Mouse (Mus musculus): ENCODE measurements around the gene Shank3. TPM values are rescaled to one million over a fixed set of nuclear protein-coding genes. Genes with fewer than 3 reads are reported as not detected.
A peak's percentile ranks its signal among the peaks of the same experiment; 100 is the strongest.

Gene Shank3
- polyA plus RNA-seq, 1 experiment from 2014 or later, result 3.5 TPM

- Histone ChIP-seq H3K27ac (ENCODE audit: low read depth, low read length) (no peak overlapping the region), H3K4me2 (replicated peaks; ENCODE audit: low read depth, low read length) (no peak overlapping the region), H3K9ac (ENCODE audit: low read depth, low read length) (no peak overlapping the region), H3K9me3 (ENCODE audit: control insufficient read depth, low read length) (no peaks in the 10 kb centered on the region), H3K36me3 (ENCODE audit: control insufficient read depth, insufficient read depth, low read length) (no peaks in the 10 kb centered on the region), H3K4me1 (replicated peaks; ENCODE audit: control insufficient read depth, insufficient read depth, low read length) (peaks cover 5% of the 10 kb centered on the region), H3K4me3 (ENCODE audit: low read depth, low read length) (no peak overlapping the region), H3K27me3 (ENCODE audit: control insufficient read depth, insufficient read depth, low read length) (no peaks in the 10 kb centered on the region)
- 5% methylated on average over 4 of the region's 4 CpGs for WGBS
- peak; percentile 85 for DNase-seq (ENCODE audit: low spot score)
- no peak for ATAC-seq (ENCODE audit: low FRiP score)
Measured at GRCm38 (mm10) chr15:89530336-89530735, 30.9 kb downstream of the Shank3 start.

- H3K9me3 ChIP-seq (ENCODE audit: control insufficient read depth, low read length), result no peaks in the 10 kb centered on the region
- no peak overlapping the region for H3K9ac ChIP-seq (ENCODE audit: low read depth, low read length)
- H3K4me3 ChIP-seq (ENCODE audit: low read depth, low read length), result no peak overlapping the region
- no peak for DNase-seq (ENCODE audit: low spot score)
- H3K27me3 ChIP-seq (ENCODE audit: control insufficient read depth, insufficient read depth, low read length), result no peaks in the 10 kb centered on the region
- H3K27ac ChIP-seq (ENCODE audit: low read depth, low read length), result no peak overlapping the region
- H3K36me3 ChIP-seq (ENCODE audit: control insufficient read depth, insufficient read depth, low read length), result no peaks in the 10 kb centered on the region
- no peak overlapping the region for H3K4me2 ChIP-seq (replicated peaks; ENCODE audit: low read depth, low read length)
- WGBS, result 85% methylated on average over 5 of the region's 5 CpGs
- H3K4me1 ChIP-seq (replicated peaks; ENCODE audit: control insufficient read depth, insufficient read depth, low read length), result peaks cover 5% of the 10 kb centered on the region
- ATAC-seq (ENCODE audit: low FRiP score), result no peak
Measured at GRCm38 (mm10) chr15:89531399-89531798, 32.0 kb downstream of the Shank3 start.

GRCm38 (mm10) chr15:89532026-89532923 lies 32.9 kb downstream of the Shank3 start:
- ATAC-seq (ENCODE audit: low FRiP score) (peak; percentile 85), DNase-seq (ENCODE audit: low spot score) (peak; percentile 84)
- peak overlapping the region; percentile 59; the same call in 1 of the 2 replicates for H3K27ac ChIP-seq (ENCODE audit: low read depth, low read length)
- peak overlapping the region; percentile 62 for H3K9ac ChIP-seq (ENCODE audit: low read depth, low read length)
- H3K9me3 ChIP-seq (ENCODE audit: control insufficient read depth, low read length), result no peaks in the 10 kb centered on the region
- no peaks in the 10 kb centered on the region for H3K27me3 ChIP-seq (ENCODE audit: control insufficient read depth, insufficient read depth, low read length)
- H3K36me3 ChIP-seq (ENCODE audit: control insufficient read depth, insufficient read depth, low read length), result no peaks in the 10 kb centered on the region
- H3K4me3 ChIP-seq (ENCODE audit: low read depth, low read length), result peak overlapping the region; percentile 27
- 28% methylated on average over 29 of the region's 29 CpGs for WGBS
- H3K4me1 ChIP-seq (replicated peaks; ENCODE audit: control insufficient read depth, insufficient read depth, low read length), result peaks cover 5% of the 10 kb centered on the region
- H3K4me2 ChIP-seq (replicated peaks; ENCODE audit: low read depth, low read length), result peak overlapping the region; percentile 58

- H3K27ac ChIP-seq (ENCODE audit: low read depth, low read length), result peak overlapping the region; percentile 59; the same call in 1 of the 2 replicates
- DNase-seq (ENCODE audit: low spot score) (no peak), ATAC-seq (ENCODE audit: low FRiP score) (peak; percentile 60)
- H3K9ac ChIP-seq (ENCODE audit: low read depth, low read length), result peak overlapping the region; percentile 62
- no peaks in the 10 kb centered on the region for H3K36me3 ChIP-seq (ENCODE audit: control insufficient read depth, insufficient read depth, low read length)
- H3K9me3 ChIP-seq (ENCODE audit: control insufficient read depth, low read length), result no peaks in the 10 kb centered on the region
- peaks cover 5% of the 10 kb centered on the region for H3K4me1 ChIP-seq (replicated peaks; ENCODE audit: control insufficient read depth, insufficient read depth, low read length)
- H3K4me2 ChIP-seq (replicated peaks; ENCODE audit: low read depth, low read length), result peak overlapping the region; percentile 58
- 74% methylated on average over 23 of the region's 23 CpGs for WGBS
- H3K27me3 ChIP-seq (ENCODE audit: control insufficient read depth, insufficient read depth, low read length), result no peaks in the 10 kb centered on the region
- peak overlapping the region; percentile 27 for H3K4me3 ChIP-seq (ENCODE audit: low read depth, low read length)
Measured at GRCm38 (mm10) chr15:89532924-89533842, 33.8 kb downstream of the Shank3 start.

- ATAC-seq (ENCODE audit: low FRiP score) (no peak), DNase-seq (ENCODE audit: low spot score) (no peak)
- no peaks in the 10 kb centered on the region for H3K27me3 ChIP-seq (ENCODE audit: control insufficient read depth, insufficient read depth, low read length)
- H3K4me3 ChIP-seq (ENCODE audit: low read depth, low read length), result no peak overlapping the region
- H3K9ac ChIP-seq (ENCODE audit: low read depth, low read length), result no peak overlapping the region
- 87% methylated on average over 10 of the region's 10 CpGs for WGBS
- H3K4me2 ChIP-seq (replicated peaks; ENCODE audit: low read depth, low read length), result peak overlapping the region; percentile 11; the same call in 1 of the 2 replicates
- no peaks in the 10 kb centered on the region for H3K36me3 ChIP-seq (ENCODE audit: control insufficient read depth, insufficient read depth, low read length)
- H3K27ac ChIP-seq (ENCODE audit: low read depth, low read length), result no peak overlapping the region
- peaks cover 5% of the 10 kb centered on the region for H3K4me1 ChIP-seq (replicated peaks; ENCODE audit: control insufficient read depth, insufficient read depth, low read length)
- no peaks in the 10 kb centered on the region for H3K9me3 ChIP-seq (ENCODE audit: control insufficient read depth, low read length)
Measured at GRCm38 (mm10) chr15:89533843-89534207, 34.4 kb downstream of the Shank3 start.

- H3K9me3 ChIP-seq (ENCODE audit: control insufficient read depth, low read length), result no peaks in the 10 kb centered on the region
- peaks cover 8% of the 10 kb centered on the region for H3K27me3 ChIP-seq (ENCODE audit: control insufficient read depth, insufficient read depth, low read length)
- no peak for DNase-seq (ENCODE audit: low spot score)
- no peak for ATAC-seq (ENCODE audit: low FRiP score)
- H3K27ac ChIP-seq (ENCODE audit: low read depth, low read length), result no peak overlapping the region
- 89% methylated on average over 7 of the region's 7 CpGs for WGBS
- H3K4me3 ChIP-seq (ENCODE audit: low read depth, low read length), result no peak overlapping the region
- H3K9ac ChIP-seq (ENCODE audit: low read depth, low read length), result no peak overlapping the region
- no peaks in the 10 kb centered on the region for H3K36me3 ChIP-seq (ENCODE audit: control insufficient read depth, insufficient read depth, low read length)
- H3K4me2 ChIP-seq (replicated peaks; ENCODE audit: low read depth, low read length), result no peak overlapping the region
- H3K4me1 ChIP-seq (replicated peaks; ENCODE audit: control insufficient read depth, insufficient read depth, low read length), result no peaks in the 10 kb centered on the region; the same call in none of the 2 replicates
Measured at GRCm38 (mm10) chr15:89544171-89544570, 44.7 kb downstream of the Shank3 start.

- Histone ChIP-seq H3K9me3 (ENCODE audit: control insufficient read depth, low read length) (no peaks in the 10 kb centered on the region), H3K36me3 (ENCODE audit: control insufficient read depth, insufficient read depth, low read length) (no peaks in the 10 kb centered on the region), H3K4me1 (replicated peaks; ENCODE audit: control insufficient read depth, insufficient read depth, low read length) (no peaks in the 10 kb centered on the region; the same call in none of the 2 replicates), H3K27me3 (ENCODE audit: control insufficient read depth, insufficient read depth, low read length) (peaks cover 8% of the 10 kb centered on the region), H3K4me3 (ENCODE audit: low read depth, low read length) (peak overlapping the region; percentile 34), H3K27ac (ENCODE audit: low read depth, low read length) (no peak overlapping the region), H3K9ac (ENCODE audit: low read depth, low read length) (peak overlapping the region; percentile 55; the same call in 1 of the 2 replicates), H3K4me2 (replicated peaks; ENCODE audit: low read depth, low read length) (peak overlapping the region; percentile 59)
- 55% methylated on average over 8 of the region's 8 CpGs for WGBS
- ATAC-seq (ENCODE audit: low FRiP score) (no peak), DNase-seq (ENCODE audit: low spot score) (no peak)
Measured at GRCm38 (mm10) chr15:89547321-89547720, 47.9 kb downstream of the Shank3 start.

GRCm38 (mm10) chr15:89547824-89548601 lies 48.6 kb downstream of the Shank3 start:
- Histone ChIP-seq H3K4me3 (ENCODE audit: low read depth, low read length) (peak overlapping the region; percentile 34), H3K36me3 (ENCODE audit: control insufficient read depth, insufficient read depth, low read length) (no peaks in the 10 kb centered on the region), H3K9ac (ENCODE audit: low read depth, low read length) (peak overlapping the region; percentile 55), H3K4me2 (replicated peaks; ENCODE audit: low read depth, low read length) (peak overlapping the region; percentile 59), H3K27ac (ENCODE audit: low read depth, low read length) (no peak overlapping the region), H3K9me3 (ENCODE audit: control insufficient read depth, low read length) (no peaks in the 10 kb centered on the region), H3K27me3 (ENCODE audit: control insufficient read depth, insufficient read depth, low read length) (peaks cover 8% of the 10 kb centered on the region), H3K4me1 (replicated peaks; ENCODE audit: control insufficient read depth, insufficient read depth, low read length) (no peaks in the 10 kb centered on the region; the same call in none of the 2 replicates)
- DNase-seq (ENCODE audit: low spot score) (peak; percentile 75), ATAC-seq (ENCODE audit: low FRiP score) (peak; percentile 88)
- WGBS, result 10% methylated on average over 58 of the region's 58 CpGs

Data from hindbrain, embryonic 11.5 days (tissue).